Mouse (Mus musculus): ENCODE data around the gene Bri3. TPM values are rescaled to one million over a fixed set of nuclear protein-coding genes. Genes with fewer than 3 reads are reported as not detected.

Bri3 gene
- polyA plus RNA-seq, 1 experiment = 69.0 TPM

DNA sequence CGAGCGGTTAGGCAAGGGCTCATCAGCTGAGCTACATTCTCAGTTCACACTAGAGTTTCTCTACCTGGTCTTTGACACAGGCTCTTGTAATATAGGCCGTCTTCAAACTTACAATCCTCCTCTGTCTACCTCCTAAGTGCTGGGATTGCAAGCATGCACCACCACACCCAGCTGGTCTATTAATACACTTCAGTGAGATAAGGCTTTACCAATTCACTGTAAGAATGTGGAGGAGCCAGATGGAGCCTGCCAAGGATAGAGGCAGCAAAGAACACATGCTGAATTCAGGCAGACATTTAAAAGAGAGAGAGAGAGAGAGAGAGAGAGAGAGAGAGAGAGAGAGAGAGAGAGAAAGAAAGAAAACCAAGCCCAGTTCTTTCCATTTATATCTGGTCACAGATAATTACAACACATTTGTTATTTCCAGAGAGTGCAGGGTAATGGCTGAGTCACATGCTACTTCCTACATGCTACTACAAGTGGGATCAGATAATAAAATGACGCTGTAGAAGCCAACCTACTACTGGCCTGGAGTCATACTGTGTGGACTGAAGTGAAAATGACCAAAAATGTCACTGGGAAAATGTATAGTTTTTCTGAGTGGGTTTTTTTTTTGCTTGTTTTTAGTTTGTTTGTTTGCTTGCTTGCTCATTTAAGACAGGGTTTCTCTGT, 45.7 kb downstream of the Bri3 start:
- TF ChIP-seq GATA1 (IDR thresholded peaks at IDR 0.05; ENCODE audit: low read length) = no peak

DNA sequence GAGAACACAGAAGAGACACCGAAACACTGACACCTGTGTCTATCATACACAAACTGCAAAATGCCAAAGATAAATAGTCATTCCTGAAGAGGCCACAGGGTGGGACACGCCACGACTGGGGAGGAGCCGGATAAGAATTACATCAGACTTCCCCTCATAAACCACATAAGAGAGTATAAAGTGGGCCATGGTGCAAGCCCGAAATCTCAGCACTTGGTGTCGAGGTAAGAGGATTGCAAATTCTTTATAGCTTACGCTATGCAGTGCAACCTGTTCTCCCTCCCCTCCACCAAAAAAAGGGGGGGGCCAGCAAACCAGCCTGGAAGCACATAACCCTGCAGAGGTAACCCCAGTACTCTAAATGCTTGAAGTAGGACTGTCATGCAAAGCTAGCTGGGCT, 50.7 kb downstream of the Bri3 start:
- TF ChIP-seq GATA1 (IDR thresholded peaks at IDR 0.05; ENCODE audit: low read length) = no peak

DNA sequence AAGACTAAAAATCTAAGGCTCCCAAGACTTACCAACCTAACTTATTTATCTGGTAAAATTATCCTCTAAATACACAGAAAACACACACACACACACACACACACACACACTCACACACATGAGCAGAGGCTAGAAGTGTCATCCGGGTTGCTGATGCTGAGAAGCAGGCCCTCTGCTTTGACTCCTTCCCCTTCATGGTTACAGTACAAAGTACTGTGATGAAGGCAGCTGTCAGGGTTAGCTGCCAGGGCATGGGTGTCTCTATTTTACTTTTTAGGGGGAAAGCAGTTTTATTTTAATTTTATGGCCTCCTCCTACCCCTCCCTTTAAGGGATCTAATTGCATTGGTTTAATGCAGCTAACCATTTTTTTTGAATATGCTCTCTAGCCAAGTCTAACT, 51.1 kb downstream of the Bri3 start:
- no peak for TF ChIP-seq GATA1 (IDR thresholded peaks at IDR 0.05; ENCODE audit: low read length)

DNA sequence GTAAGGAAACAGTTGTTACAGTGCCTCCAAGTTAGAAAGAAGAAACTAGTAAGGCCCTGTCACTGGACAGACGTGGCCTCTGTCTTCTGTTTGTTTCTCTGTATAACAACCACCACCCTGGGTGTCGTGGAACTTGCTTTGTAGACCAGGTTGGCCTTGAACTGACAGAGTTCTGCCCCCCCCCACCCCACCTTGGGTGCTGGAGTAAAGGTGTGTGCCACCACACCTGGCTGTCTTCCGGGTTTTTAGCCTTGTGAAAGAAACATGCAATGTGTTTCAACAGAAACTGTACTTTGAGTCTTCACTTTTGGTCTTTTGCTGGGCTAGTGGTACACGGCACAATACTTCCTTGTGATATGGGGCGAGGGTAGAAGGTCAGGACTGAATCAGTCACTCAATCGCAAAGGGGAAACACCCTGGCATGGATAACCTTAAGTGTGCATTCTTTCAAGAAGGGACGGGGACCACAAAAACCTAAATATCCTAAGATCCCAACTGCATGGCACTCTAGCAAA, 51.9 kb downstream of the Bri3 start:
- no peak for TF ChIP-seq GATA1 (IDR thresholded peaks at IDR 0.05; ENCODE audit: low read length)

DNA sequence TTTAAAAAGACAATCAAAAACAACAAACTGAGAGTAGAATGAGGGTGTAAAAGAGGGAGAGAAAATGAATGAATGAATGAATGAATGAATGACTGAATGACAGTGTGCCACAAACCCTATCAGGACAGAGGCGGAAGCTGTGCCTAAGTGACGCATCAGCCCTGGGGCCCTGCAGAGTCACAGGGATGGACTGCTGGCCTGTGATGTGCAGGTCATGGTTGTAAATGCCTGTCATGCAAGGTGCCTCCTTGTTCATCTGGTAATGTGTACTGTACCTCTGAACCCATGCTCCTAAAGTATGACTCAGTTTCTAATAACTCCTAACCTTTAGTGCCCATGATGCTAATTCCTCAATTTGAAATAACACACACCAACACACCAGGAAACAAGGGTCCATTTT, 58.8 kb downstream of the Bri3 start:
- TF ChIP-seq GATA1 (IDR thresholded peaks at IDR 0.05; ENCODE audit: low read length) = no peak

DNA sequence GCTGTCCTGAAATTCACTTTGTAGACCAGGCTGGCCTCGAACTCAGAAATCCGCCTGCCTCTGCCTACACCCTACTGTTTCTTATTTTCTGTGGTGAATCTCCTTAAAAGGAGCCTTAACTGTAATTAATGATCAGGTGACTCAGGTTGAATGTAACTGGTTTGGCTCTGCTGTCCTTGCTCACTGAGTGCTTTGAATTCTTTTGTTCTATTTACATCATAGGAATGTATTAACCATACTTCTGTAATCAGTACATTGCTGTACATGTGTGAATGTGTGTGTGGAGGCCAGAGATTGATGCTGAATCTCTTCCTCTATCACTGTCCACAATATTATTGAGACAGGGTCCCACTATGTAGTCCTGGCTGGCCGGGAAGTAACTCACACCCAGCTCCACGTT, 64.7 kb downstream of the Bri3 start:
- no peak for TF ChIP-seq GATA1 (IDR thresholded peaks at IDR 0.05; ENCODE audit: low read length)

DNA sequence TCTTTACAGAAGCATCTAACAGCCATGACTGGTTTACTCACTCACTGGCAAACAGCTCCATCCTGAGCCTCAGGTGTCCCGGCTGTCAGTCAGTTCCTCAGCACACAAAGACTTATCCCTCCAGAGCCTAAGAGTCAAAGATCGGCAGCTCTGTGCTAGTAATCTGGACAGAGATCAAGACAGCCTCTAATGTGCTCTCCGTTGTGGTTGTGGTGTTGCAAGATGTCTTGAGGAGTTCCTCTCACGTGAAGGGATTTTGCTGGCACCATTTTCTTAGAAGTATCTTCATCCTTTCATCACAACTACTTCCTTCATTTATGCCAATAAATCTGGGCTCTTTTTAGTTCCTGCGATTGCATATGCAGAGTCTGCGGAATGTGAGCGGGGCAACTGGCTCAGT, 67.9 kb downstream of the Bri3 start:
- TF ChIP-seq GATA1 (IDR thresholded peaks at IDR 0.05; ENCODE audit: low read length) = no peak

DNA sequence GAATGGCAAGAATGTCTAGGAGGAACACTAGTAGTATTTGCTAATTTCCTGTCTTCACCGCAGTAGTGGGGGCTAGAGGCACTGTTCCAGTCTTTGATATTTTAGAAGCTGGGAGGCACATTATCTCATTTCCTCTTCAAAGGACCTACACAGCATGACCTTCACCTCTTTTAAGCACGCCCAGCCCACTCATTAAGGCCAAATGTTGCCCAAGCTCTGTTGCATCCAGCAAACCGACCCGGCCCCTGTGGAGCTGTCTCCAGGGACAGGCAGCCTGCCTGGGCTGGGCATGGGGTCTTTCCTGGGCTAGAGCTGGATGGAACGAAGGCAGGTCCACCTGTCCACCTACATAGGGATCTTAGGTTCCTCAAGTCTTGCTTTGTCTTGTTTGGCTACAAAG, 69.1 kb downstream of the Bri3 start:
- TF ChIP-seq GATA1 (IDR thresholded peaks at IDR 0.05; ENCODE audit: low read length) = no peak

DNA sequence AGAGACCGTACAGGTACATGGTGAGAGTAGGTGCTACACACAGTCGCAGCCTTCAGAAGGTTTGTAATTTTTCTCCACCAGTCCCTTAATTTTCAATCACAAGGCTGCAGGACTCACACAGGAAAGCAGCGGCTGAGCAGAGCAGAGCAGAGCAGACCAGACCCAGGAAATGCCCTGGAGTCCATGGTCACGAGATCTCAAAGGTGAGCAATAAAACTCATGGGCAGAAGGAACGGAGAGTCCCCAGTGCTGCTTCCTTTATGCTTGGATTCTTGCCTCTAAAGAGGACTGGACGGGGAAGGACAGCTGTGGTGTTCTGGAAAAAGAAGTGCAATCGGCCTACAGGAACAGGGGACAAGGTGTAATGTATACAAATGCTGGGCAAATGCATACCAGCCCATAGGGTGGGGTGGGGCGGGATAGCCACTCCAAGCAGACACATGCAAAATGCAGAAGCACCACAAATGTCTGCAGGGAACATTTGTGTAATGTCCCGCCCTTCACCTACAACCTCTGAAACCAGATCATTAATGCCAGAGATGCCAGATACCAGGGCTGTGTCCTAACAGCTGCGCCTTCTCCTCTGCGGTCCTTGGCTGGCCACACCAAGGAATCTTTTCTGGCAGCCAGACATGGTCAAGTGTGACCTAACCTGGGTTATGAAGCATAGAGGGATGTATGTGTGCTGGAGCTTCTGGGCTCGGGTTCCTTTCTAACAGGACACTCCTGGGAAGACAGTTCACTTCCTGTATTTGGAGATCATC, 70.7 kb downstream of the Bri3 start:
- no peak for TF ChIP-seq GATA1 (IDR thresholded peaks at IDR 0.05; ENCODE audit: low read length)

DNA sequence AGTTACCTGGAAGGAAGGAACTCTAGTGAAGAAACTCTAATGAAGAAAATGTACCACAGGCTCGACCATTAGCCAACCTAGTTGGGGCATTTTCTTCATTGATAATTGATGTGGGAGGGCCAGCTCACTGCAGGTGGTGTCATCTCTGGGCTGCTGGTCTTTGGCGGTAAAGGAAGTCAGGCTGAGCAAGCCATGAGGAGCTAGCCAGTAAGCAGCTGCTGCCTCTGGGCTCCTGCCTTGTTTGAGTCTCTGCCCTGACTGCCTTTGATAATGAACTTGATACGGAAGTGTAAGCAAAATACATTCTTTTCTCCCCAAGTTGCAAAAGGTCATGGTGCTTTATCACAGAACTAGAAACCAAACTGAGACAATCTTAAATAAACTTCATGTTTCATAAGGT, 72.2 kb downstream of the Bri3 start:
- TF ChIP-seq GATA1 (IDR thresholded peaks at IDR 0.05; ENCODE audit: low read length) = no peak

DNA sequence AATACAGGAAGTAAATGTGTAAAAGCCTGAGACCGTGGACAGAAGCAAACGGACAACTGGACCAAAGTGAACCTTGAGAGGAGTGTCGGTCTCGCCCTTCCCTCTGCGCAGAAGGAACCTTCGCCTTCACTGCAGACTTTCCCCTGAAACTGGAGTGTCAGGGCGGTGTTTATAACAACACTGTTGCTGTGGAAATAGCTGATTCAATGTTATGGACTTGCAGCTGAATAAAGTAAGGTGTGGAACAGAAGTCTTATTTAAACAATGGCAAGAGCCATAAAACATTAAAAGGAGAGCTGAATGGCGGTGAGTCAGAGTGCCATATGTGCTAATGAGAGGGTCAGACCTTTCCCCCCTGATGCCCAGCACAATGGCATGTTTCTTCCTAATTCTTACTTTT, 73.2 kb downstream of the Bri3 start:
- no peak for TF ChIP-seq GATA1 (IDR thresholded peaks at IDR 0.05; ENCODE audit: low read length)

DNA sequence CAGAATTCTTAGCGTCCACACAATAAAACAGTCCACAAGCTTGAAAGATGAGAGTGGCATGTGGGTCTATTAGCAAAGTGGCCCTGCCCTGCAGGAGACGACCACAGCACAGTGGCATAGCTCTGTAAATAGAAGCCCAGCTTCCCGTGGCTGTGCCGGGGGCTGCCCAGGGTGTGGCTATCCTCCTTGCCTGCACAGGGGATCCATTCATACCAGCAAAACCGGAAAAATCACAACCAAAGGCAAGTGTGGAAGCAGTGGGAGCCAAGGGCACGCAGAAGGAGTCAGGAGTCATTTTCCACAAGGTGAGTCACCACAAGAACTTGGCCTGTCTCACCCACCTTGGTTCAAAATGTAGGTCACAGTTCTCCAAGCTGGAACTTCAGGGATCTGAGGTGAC, 74.0 kb downstream of the Bri3 start:
- TF ChIP-seq GATA1 (IDR thresholded peaks at IDR 0.05; ENCODE audit: low read length) = no peak

DNA sequence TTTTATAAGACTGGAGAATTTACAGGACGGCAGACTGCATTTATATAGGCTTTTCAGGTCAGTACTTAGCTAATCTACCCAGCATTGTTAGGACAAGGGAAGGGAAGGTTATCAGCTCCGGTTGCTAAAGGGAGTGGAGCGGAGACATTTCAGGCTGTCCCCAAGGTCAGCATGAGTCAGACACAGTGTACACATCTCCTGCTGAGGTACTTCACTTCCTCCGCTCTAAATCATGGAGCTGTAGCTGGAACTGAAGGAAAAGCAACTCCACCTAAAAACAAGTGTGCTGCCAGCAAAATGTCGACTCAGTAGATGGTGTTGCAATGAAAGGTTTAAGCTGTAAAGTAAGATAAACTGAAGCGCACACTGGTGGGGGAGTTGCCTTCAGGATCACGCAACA, 77.4 kb downstream of the Bri3 start:
- TF ChIP-seq GATA1 (IDR thresholded peaks at IDR 0.05; ENCODE audit: low read length) = no peak

DNA sequence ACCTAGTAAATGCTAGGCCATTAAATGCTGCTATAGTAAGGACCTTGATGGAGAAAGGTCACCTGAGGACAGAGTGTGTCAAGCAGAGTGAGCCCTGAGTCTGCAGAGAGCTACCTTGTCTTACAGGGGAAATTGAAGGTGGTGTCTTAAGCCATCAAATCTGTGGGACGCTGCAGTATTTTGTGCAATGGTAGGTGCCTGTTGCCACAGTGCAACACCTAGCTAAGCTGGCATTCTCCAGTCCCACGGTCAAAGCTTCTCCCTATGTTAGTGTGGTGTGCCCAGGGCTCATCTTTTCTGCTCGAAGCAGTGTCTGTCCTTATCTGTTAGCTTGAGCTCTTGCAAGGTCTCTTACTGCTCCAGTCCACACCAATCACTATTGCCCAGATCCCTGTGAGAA, 78.5 kb downstream of the Bri3 start:
- no peak for TF ChIP-seq GATA1 (IDR thresholded peaks at IDR 0.05; ENCODE audit: low read length)

DNA sequence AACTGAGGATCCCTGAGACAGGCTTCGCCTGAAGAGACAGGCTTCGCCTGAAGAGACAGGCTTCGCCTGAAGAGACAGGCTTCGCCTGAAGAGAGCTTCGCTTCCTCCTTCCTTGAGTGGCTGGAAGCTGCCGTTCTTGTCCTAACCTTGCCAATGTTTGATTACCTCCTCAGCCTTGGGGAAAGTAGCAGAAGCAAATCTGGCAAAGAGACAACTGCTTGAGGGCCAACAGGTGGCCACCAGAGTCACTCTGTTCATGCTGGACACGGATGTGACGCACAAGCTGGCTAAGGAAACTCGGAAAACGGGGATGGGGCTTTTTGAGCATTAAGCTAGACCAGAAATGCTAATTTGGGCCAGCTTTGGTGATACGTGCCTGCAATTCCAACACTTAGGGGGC, 89.8 kb downstream of the Bri3 start:
- TF ChIP-seq GATA1 (IDR thresholded peaks at IDR 0.05; ENCODE audit: low read length) = no peak

DNA sequence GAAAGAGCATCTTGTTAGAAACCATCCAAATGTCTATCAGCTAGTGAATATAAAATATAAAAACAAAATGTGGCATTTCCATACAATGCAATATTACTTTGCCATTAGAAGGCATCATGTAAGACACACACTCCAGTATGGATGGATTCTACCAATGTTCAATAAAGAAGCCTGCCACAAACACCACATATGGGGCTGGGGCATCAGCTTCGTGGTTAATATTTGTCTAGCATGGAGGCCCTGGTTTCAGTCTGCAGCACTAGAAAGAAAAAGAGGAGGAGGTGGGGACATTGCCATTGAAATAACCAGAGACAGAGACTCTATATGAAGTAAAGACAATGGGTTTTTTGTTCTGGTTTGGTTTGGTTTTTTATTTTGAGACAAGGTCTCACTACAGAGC, 94.5 kb downstream of the Bri3 start:
- no peak for TF ChIP-seq GATA1 (IDR thresholded peaks at IDR 0.05; ENCODE audit: low read length)

DNA sequence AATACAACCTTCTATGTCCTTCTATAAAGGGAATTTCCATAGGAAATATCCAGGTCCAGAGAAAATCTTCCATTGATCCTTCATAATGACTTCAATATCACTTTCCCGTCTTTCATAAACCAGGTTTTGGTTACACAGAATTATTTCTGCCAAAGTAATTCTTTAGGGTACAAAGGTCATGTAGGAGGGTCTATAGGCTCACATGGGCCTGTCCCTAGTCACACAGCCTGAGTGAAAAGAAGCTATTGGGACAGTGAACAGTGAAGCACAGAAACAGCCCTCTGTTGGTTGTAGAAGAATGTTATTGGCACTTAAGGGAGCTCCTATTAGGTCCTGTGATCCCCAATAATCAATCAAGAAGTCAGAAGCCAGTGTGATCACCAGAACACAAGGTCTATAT, 96.8 kb downstream of the Bri3 start:
- TF ChIP-seq GATA1 (IDR thresholded peaks at IDR 0.05; ENCODE audit: low read length) = no peak

Measured in G1E-ER4 (cell line).